Mouse (Mus musculus): ENCODE results near the gene Ppp2ca. TPM values are rescaled to one million over a fixed set of nuclear protein-coding genes. Genes with fewer than 3 reads are reported as not detected.
A peak's percentile ranks its signal among the peaks of the same experiment; 100 is the strongest.
"Not testable (repeated sequence)": the region's sequence is repeated elsewhere in the genome, so short reads cannot be mapped to it uniquely, and the experiment has no call there.

Ppp2ca gene
- polyA plus RNA-seq, 1 experiment from 2014 or later = 122 TPM

DNA sequence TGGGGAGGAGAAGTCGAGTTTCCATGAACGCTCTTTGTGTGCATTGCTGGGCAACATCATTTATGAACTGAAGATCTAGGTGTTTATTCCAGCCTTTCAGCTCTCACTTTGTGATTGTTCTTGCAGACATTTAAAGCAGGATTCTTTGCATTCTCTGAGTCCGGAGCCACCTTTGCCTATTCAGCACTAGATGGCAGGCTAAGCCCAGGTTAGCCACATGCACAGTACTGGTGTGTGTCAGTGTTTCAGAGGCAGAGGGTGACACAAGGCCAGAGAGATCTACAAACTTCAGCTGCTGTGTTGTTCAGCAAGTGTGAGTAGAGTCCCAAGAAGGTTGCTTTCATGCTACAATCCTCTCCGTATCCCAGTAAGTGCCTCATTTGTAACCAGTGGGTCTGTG is 45.2 kb downstream of the Ppp2ca start:
- peak; percentile 73; the same call in 1 of the 2 replicates for ATAC-seq
- 41% methylated on average over 4 of the region's 4 CpGs for WGBS
- not testable (repeated sequence) for H3K4me2 ChIP-seq (ENCODE audit: low read length)

DNA sequence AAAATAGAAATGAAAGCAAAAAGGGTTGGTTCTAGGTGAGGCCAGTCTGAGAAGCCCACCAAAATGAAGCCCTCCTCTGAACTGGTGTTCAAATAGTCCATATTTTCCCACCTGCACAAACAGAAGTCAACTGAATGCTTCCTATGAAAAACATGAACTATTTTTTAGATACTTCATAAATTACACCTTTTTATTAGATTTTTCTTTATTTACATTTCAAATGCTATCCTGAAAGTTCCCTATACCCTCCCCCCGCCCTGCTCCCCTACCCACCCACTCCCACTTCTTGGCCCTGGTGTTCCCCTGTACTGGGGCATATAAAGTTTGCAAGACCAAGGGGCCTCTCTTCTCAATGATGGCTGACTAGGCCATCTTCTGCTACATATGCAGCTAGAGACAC is 46.9 kb downstream of the Ppp2ca start, which contains the start of gene Olfr1373:
Gene Olfr1373, minus strand, starts transcription at position 101 of the 400 bp plus-strand sequence.
- not testable (repeated sequence) for H3K36me3 ChIP-seq (ENCODE audit: control insufficient read depth, insufficient read depth, low read length); H3K27ac ChIP-seq (ENCODE audit: low read length); H3K9me3 ChIP-seq (replicated peaks; ENCODE audit: control insufficient read depth, low read length, poor library complexity, severe bottlenecking); H3K4me1 ChIP-seq (ENCODE audit: control insufficient read depth, insufficient read depth, low read length); H3K4me2 ChIP-seq (ENCODE audit: low read length); H3K9ac ChIP-seq (ENCODE audit: low read depth, low read length); H3K27me3 ChIP-seq (ENCODE audit: control insufficient read depth, insufficient read depth, low read depth, low read length); ATAC-seq; H3K4me3 ChIP-seq (ENCODE audit: low read depth, low read length)
- 100% methylated on average over 1 of the region's 1 CpGs for WGBS

More for the DNA sequence above, 45.2 kb downstream of the Ppp2ca start:
- not testable (repeated sequence) for H3K4me1 ChIP-seq (ENCODE audit: control insufficient read depth, insufficient read depth, low read length); H3K9me3 ChIP-seq (replicated peaks; ENCODE audit: control insufficient read depth, low read length, poor library complexity, severe bottlenecking); H3K4me3 ChIP-seq (ENCODE audit: low read depth, low read length); H3K36me3 ChIP-seq (ENCODE audit: control insufficient read depth, insufficient read depth, low read length); H3K27me3 ChIP-seq (ENCODE audit: control insufficient read depth, insufficient read depth, low read depth, low read length); H3K27ac ChIP-seq (ENCODE audit: low read length); H3K9ac ChIP-seq (ENCODE audit: low read depth, low read length)

DNA sequence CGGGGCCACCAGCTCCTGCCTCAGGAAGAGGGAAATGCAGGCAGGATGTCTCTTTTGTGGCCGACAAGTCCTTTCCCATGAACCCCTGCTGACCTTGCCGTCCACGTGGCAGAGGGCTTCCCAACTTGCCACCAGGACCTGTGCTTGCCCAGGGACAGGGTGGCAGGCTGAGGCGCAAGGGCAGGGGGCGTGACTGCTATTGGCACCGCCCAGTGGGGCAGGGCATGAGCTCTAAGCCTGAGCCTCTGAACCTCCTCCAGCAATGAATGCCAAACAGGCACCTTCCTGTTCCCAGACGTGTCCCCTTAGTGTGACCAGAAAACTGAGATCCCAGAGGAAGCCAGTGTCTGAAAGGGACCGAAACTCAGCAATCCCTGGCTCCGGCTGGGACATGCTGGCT is 65.4 kb downstream of the Ppp2ca start:
- no peak overlapping the region for H3K4me3 ChIP-seq (ENCODE audit: low read depth, low read length)
- H3K27ac ChIP-seq (ENCODE audit: low read length) = no peak overlapping the region
- WGBS = 46% methylated on average over 10 of the region's 10 CpGs
- H3K9ac ChIP-seq (ENCODE audit: low read depth, low read length) = no peak overlapping the region
- peaks cover 7% of the 10 kb centered on the region for H3K27me3 ChIP-seq (ENCODE audit: control insufficient read depth, insufficient read depth, low read depth, low read length)
- ATAC-seq = no peak
- H3K4me1 ChIP-seq (ENCODE audit: control insufficient read depth, insufficient read depth, low read length) = 0 out of 2 replicates have a peak, but pooled peaks cover 2% of the 10 kb centered on the region
- no peaks in the 10 kb centered on the region for H3K36me3 ChIP-seq (ENCODE audit: control insufficient read depth, insufficient read depth, low read length)
- H3K4me2 ChIP-seq (ENCODE audit: low read length) = no peak overlapping the region
- H3K9me3 ChIP-seq (replicated peaks; ENCODE audit: control insufficient read depth, low read length, poor library complexity, severe bottlenecking) = no peaks in the 10 kb centered on the region

DNA sequence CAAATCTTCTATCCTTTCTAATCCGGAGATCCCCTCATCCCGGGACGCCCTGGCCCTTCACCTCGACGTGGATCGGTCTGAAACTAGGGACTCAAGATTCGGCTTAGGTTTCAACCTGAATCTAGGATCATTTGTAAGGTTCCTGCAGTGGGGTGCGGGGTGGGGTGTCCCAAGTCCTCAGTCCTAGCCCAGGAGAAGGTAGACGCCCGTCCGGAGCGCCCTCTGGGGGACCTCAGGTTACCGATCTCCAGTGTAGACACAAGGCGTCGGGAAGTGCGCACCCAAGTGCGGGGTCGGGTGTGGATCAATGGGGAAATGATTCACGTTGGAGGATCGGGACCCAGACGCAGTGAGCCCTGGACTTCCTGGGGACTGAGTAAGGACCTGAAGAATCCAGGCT is 68.6 kb downstream of the Ppp2ca start:
- H3K9ac ChIP-seq (ENCODE audit: low read depth, low read length) = no peak overlapping the region
- H3K36me3 ChIP-seq (ENCODE audit: control insufficient read depth, insufficient read depth, low read length) = no peaks in the 10 kb centered on the region
- H3K4me1 ChIP-seq (ENCODE audit: control insufficient read depth, insufficient read depth, low read length) = 0 out of 2 replicates have a peak, but pooled peaks cover 2% of the 10 kb centered on the region
- WGBS = 2% methylated on average over 21 of the region's 21 CpGs
- no peak for ATAC-seq
- H3K4me3 ChIP-seq (ENCODE audit: low read depth, low read length) = no peak overlapping the region
- H3K9me3 ChIP-seq (replicated peaks; ENCODE audit: control insufficient read depth, low read length, poor library complexity, severe bottlenecking) = no peaks in the 10 kb centered on the region
- 0 out of 2 replicates have a peak overlapping the region, but pooled peaks have one; percentile 12 for H3K4me2 ChIP-seq (ENCODE audit: low read length)
- no peak overlapping the region for H3K27ac ChIP-seq (ENCODE audit: low read length)
- H3K27me3 ChIP-seq (ENCODE audit: control insufficient read depth, insufficient read depth, low read depth, low read length) = peaks cover 13% of the 10 kb centered on the region

DNA sequence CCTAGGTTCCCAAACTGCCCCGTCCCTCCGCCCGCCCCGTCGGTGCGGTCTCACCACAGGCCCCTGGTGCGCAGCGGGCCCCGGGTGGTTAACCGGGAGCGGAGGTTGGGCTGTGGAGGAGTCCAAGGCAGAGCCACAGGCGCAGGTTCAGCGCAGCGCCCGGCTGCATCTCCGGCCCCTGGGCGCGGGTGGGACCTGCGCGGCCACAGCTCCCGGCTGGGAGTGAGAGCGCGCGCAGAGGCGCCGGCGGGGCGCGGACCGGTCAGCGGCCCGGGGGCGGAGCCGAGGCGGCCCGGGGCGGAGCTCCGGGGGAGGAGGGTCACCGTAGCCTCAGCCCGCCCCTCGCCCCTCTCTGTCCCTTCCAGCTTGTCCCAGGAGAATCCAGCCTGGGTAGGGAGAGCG is 69.4 kb downstream of the Ppp2ca start:
- not testable (repeated sequence) for H3K9me3 ChIP-seq (replicated peaks; ENCODE audit: control insufficient read depth, low read length, poor library complexity, severe bottlenecking); H3K4me1 ChIP-seq (ENCODE audit: control insufficient read depth, insufficient read depth, low read length); H3K27ac ChIP-seq (ENCODE audit: low read length); H3K36me3 ChIP-seq (ENCODE audit: control insufficient read depth, insufficient read depth, low read length)
- 0 out of 2 replicates have a peak overlapping the region, but pooled peaks have one; percentile 11 for H3K9ac ChIP-seq (ENCODE audit: low read depth, low read length)
- H3K4me3 ChIP-seq (ENCODE audit: low read depth, low read length) = peak overlapping the region; percentile 36
- H3K4me2 ChIP-seq (ENCODE audit: low read length) = peak overlapping the region; percentile 68
- peak; percentile 66 for ATAC-seq
- peaks cover 13% of the 10 kb centered on the region for H3K27me3 ChIP-seq (ENCODE audit: control insufficient read depth, insufficient read depth, low read depth, low read length)
- WGBS = under 1% methylated on average over 24 of the region's 42 CpGs

DNA sequence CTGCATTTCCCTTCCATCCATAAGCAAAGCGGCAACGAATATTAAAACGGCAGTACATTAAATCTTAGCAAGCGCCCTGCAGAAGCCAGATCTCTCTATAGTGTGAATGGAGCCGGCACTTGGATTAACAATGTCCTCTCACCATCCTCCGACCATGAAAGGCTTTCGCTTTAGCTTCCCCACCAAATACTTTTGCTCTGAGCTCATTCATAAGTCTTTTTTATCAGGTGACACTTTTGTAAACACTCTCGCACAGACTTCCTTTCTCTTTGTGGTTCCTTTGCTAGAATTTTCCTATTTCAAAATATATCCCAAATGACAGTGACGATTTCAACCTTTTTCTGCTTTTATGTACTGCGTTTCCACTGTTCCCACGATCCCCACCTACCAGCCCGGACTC is 70.0 kb downstream of the Ppp2ca start:
- Histone ChIP-seq H3K27me3 (ENCODE audit: control insufficient read depth, insufficient read depth, low read depth, low read length) (peaks cover 13% of the 10 kb centered on the region), H3K4me2 (ENCODE audit: low read length) (peak overlapping the region; percentile 68), H3K27ac (ENCODE audit: low read length) (no peak overlapping the region), H3K9ac (ENCODE audit: low read depth, low read length) (0 out of 2 replicates have a peak overlapping the region, but pooled peaks have one; percentile 11), H3K4me1 (ENCODE audit: control insufficient read depth, insufficient read depth, low read length) (0 out of 2 replicates have a peak, but pooled peaks cover 2% of the 10 kb centered on the region), H3K36me3 (ENCODE audit: control insufficient read depth, insufficient read depth, low read length) (no peaks in the 10 kb centered on the region), H3K9me3 (replicated peaks; ENCODE audit: control insufficient read depth, low read length, poor library complexity, severe bottlenecking) (no peaks in the 10 kb centered on the region), H3K4me3 (ENCODE audit: low read depth, low read length) (peak overlapping the region; percentile 36)
- 15% methylated on average over 12 of the region's 12 CpGs for WGBS
- ATAC-seq = no peak

Small RNAs within 50 kb of the gene (microRNA-seq; reads per million reads assigned to microRNA genes)
- gene Gm24157 (1.0 reads per million), gene Mir3061 (39.7 reads per million, percentile 43 among the genes with 10 or more reads in this experiment)

Other genes with a start within 250 kb of the Ppp2ca start
- gene Jade2, start 241.0 kb upstream of the Ppp2ca start, polyA plus RNA-seq (2015; fragmentation: Nextera tagmentation; extraction: Ambion mirVana) = 0.48 and 0.65 TPM in 2 replicates
- gene Cdkn2aipnl, start 131.0 kb upstream of the Ppp2ca start, polyA plus RNA-seq (2015; fragmentation: Nextera tagmentation; extraction: Ambion mirVana) = 125 and 134 TPM in 2 replicates
- 237 and 256 TPM in 2 replicates for gene Ube2b, start 97.9 kb upstream of the Ppp2ca start, polyA plus RNA-seq (2015; fragmentation: Nextera tagmentation; extraction: Ambion mirVana)
- gene Cdkl3, start 94.5 kb upstream of the Ppp2ca start, polyA plus RNA-seq (2015; fragmentation: Nextera tagmentation; extraction: Ambion mirVana) = 33.8 and 34.4 TPM in 2 replicates
- gene Olfr1373, start 46.8 kb downstream of the Ppp2ca start, polyA plus RNA-seq (2015; fragmentation: Nextera tagmentation; extraction: Ambion mirVana) = not detected in 2 replicates
- not detected in 2 replicates for gene Olfr1371, start 115.3 kb downstream of the Ppp2ca start, polyA plus RNA-seq (2015; fragmentation: Nextera tagmentation; extraction: Ambion mirVana)
- gene Skp1a, start 133.3 kb downstream of the Ppp2ca start, polyA plus RNA-seq (2015; fragmentation: Nextera tagmentation; extraction: Ambion mirVana) = 1,072 and 1,120 TPM in 2 replicates
- 2.3 and 3.2 TPM in 2 replicates for gene Tcf7, start 184.3 kb downstream of the Ppp2ca start, polyA plus RNA-seq (2015; fragmentation: Nextera tagmentation; extraction: Ambion mirVana)